Mouse (Mus musculus): ENCODE data around the gene Psmd5.
A peak's percentile ranks its signal among the peaks of the same experiment; 100 is the strongest.
"Not testable (repeated sequence)": the region's sequence is repeated elsewhere in the genome, so short reads cannot be mapped to it uniquely, and the experiment has no call there.

Psmd5 gene

DNA sequence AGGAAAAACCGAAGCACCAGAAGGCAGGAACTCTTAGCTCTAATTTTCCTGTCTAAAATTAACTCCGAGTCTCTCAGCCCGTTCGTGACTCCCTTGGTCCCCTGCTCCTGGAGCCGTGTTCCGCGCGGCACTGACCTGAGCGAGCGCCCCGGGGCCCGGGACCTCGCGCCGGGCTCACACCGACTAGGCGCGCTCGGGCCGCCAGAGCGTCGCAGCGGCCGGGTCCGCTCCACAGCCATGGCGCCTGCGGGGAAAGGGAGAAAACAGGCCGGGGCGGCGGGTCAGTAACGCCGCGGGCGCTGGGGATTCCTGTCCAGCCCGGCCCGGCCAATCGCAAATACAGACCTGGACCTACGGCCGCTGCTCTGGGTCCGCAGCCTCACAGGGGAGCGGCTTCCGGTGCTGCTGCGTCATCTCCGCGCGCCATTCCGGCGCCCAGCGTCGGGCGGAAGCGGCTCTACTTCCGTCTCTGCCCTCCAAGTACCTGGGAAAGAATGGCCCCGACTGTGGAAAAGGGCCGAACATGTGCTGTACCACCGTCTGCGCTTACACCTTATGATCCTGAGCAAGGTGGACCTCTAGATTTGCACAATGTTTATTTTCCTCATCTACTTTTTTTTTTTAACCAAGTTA is 48.8 kb downstream of the Psmd5 start, which contains the start of gene Fbxw2:
Gene Fbxw2 (minus strand): TSS at position 485 of the 633 bp plus-strand sequence.
- DNase-seq = peak; percentile 89 to 91

DNA sequence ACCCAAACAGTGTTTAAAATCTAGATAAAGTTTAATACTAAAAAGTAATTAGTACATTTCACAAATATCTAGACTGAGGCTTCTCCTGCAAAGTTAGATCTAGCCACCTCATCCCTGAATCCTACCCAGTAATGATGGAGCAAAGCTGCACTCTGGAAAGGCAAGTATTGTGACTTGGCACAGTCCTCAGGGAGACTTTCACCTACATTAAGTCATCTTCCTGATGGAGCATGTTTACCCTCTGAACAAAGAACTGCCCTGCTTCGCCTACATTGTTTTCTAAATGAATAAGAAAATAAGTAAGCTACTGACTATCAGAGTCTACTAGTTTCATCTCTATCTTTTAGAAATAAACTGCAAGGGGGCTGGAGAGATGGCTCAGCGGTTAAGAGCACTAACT is 56.3 kb downstream of the Psmd5 start:
- DNase-seq = no peak

- not testable (repeated sequence) for DNase-seq
Observed at GRCm38 (mm10) chr2:34815893-34816292, 58.9 kb downstream of the Psmd5 start.

DNA sequence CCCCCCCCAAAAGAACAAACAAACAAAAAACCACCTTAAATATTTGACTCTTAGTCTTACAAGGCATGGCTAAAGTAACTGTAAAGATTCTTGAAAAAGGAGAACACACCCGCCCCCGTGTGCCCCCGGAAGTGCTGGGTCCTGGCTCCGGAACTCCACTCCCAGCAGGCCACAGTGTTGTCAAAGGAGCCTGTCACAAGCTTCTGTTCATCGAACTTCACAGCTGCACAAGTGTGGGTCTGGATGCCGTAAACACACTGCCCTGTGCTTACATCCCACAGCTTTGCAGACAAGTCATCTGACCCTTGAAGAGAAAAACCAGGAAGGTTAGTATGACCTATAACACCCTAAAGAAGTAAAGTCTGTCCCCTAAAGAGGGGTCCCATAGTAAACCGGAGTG is 62.1 kb downstream of the Psmd5 start:
- no peak for DNase-seq

- no peak for DNase-seq
Observed at GRCm38 (mm10) chr2:34810775-34811174, 64.0 kb downstream of the Psmd5 start.

DNA sequence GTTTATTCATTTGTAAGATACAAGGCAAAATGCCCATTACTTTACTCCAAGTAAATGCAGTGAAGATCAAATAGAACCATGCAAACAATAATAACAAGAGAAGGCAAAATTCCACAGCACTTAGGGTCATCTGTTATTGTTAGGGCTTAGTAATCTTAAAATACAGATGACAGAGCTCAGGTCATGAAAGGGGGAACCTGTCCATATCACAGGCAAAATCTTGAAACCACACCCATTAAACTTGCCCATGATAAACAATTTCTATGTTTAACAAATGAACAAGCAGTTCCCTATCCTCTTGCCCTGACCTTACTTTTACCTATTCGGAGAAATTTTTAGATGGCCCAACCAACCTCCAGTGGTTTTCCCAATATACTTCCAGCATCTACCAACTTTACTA is 65.2 kb downstream of the Psmd5 start:
- no peak for DNase-seq

DNA sequence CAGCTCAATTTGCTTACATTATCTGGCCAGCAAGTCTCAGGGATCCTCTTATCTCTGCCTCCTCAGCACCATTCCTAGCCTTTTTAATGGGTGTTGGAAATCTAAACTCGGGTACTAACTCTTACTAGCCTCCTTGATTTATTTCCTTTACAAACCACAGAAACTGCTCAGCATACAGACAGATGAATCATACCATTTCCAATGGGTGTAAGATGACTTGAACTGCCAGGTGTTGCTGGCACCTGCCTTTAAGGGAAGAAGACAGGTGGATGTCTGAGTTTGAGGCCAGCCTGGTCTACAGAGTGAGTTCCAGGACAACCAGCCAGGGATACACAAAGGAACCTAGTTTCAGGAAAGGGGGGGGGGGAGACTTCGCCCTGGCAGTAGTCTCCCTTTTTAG is 66.7 kb downstream of the Psmd5 start:
- no peak for DNase-seq

- peak; percentile 14 to 18 for DNase-seq
Observed at GRCm38 (mm10) chr2:34805364-34805950, 69.3 kb downstream of the Psmd5 start.

DNA sequence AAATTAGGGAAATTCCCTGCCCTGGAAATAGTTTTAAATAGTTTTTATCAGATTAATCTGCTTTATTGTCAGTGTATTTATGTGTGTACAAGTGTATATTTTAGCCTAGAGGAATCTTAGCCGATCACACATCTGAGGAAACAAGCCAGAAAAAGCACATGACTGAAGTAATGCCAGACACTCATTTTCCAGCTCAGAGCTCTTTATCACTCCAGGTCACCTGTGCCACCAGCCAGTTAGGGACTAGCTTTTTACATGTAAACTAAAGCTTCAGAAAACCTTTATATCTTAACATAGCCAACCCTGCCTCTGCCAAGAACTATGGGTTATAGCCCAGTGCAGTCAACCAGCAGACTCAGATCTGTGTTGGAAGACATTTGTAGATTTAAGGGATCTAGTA is 70.0 kb downstream of the Psmd5 start:
- DNase-seq = peak; percentile 41 to 58

GRCm38 (mm10) chr2:34804172-34804571 is 70.6 kb downstream of the Psmd5 start:
- DNase-seq = no peak

DNA sequence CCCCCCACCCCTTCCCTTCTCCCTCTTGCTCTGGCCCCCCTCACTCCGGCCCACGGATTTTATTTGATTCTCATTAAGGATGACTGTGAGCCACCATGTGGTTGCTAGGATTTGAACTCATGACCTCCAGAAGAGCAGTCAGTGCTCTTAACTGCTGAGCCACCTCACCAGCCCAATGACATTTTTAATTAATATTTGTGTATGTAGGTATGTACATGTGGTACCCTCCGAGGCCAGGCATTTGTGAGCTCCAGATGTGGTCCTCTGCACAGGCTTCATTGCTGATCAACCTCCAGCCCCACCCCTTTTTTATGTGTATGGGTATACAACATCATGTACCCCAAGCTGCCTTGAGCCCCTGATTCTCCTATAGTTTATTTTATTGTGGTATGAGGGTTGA is 71.0 kb downstream of the Psmd5 start:
- no peak for DNase-seq

GRCm38 (mm10) chr2:34802565-34803245 is 72.1 kb downstream of the Psmd5 start:
- DNase-seq = peak; percentile 25 to 32

DNA sequence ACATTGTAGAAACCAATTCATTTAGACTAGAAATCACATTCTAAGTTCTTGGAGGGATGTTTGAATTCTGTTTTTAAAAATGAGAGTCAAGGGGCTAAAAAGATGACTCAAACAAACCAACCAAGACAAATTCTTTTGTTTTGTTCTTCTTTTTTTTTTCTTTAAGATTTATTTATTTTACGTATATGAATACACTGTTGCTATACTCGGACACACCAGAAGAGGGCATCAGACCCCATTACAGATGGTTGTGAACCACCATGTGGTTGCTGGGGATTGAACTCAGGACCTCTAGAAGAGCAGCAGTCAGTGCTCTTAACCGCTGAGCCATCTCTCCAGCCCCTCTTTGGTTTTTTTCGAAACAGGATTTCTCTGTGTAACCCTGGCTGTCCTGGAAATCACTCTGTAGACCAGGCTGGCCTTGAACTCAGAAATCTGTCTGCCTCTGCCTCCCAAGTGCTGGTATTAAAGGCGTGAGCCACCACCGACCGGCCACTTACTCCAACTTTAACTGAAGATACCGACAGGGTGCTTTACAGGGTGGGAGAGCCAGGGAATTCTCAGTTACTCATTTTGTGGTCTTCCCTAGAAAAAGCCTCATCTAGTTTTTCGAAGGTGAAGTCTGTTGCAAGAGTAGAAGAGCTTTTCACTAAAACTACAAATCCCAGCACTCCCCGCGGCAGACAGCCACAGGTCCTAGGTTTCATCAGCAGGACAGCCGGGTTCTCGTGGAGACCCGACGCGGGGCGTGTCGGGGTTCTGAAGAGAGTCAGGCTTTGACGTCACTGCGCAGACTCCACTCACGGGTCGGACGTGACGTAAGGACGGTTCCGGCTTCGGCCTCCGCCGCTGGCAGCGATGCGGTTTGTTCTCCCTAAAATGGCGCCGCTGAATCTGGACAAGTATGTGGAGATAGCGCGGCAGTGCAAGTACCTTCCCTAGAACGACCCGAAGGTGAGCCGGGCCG is 73.0 kb downstream of the Psmd5 start:
- DNase-seq = peak; percentile 98

DNA sequence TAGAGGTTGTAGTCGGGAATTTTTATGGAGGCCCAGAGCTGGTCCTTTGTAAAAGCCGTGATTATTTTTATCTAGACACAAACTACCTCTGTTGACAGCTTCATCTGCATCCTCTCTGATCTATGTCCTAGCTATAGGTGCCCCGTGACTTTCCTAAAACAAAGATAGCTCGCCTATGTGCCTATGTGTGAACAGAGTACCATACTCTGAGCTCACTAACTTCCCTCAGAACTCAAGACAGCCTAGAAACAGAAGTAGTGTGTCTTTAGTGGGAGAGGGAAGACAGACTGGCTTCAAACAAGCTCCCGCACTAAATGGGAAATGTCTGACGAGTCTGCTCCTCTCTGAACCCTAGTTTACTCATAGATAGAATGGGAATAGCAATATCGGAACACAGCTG is 74.4 kb downstream of the Psmd5 start:
- DNase-seq = no peak
